Mouse (Mus musculus): ENCODE measurements around the gene Tns2. TPM values are rescaled to one million over a fixed set of nuclear protein-coding genes. Genes with fewer than 3 reads are reported as not detected.

Gene Tns2
- total and polyA plus RNA-seq, 3 experiments: 0.42 to 3.1 TPM; not detected in 1

DNA sequence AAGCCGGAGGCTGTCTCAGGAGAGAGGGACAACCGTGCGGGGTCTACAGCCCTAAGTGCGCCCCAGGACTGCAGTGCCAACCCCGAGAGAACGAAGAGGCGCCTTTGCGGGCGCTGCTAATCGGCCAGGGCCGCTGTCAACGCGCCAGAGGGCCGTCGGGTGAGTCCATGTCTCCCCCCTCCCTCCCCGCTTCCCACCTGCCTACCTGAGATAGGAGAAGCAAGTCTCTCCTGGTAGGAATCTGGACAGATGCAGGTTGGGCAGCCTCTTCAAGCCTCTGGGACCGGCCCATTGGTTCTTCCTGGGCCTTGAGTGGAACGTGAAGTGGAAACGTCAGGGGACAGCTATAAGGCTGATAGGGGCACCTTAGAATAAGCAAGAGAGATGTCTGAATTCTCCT, 44.5 kb downstream of the Tns2 start (continued):
- no peak for TF ChIP-seq NRF1 (IDR thresholded peaks at IDR 0.05; ENCODE audit: insufficient read depth, low read depth, low read length, poor library complexity, severe bottlenecking)

DNA sequence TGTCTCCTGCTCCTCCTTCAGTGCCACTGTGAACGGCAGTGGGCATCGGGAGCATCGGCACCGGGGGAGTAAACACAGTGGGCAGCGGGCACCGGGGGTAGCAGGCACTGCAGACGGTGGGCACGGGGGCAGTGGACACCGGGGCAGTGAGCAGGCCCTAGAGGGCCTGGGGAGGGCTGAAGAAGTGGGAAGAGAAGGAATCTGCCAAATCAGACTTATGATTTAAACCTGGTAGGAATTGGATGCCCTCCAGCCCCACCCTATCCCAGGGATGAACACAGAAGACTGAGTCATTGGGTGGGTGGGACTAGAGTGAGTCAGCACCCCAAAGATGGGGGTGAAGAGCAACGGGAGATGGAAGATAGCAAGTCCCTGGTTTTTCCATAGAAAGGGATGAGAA, 45.1 kb downstream of the Tns2 start:
- H3K27ac ChIP-seq (ENCODE audit: control insufficient read depth, low read depth, low read length): no peak overlapping the region
- peak; percentile 66 for DNase-seq (ENCODE audit: low read depth, low spot score)
- no peak overlapping the region for H3K4me3 ChIP-seq (ENCODE audit: control insufficient read depth in 1 of 2, insufficient read depth in 1 of 2, low read depth in 2 of 2, low read length in 2 of 2)
- no peak overlapping the region for H3K9ac ChIP-seq (ENCODE audit: control insufficient read depth, low read depth, low read length, poor library complexity, severe bottlenecking)
- H3K79me2 ChIP-seq (ENCODE audit: control insufficient read depth, insufficient read depth, low read length, poor library complexity): peaks cover 1% of the 10 kb centered on the region; the same call in 1 of the 2 replicates
- no peaks in the 10 kb centered on the region for H3K27me3 ChIP-seq (ENCODE audit: control insufficient read depth in 1 of 2, insufficient read depth in 2 of 2, low read length in 2 of 2)
- H3K36me3 ChIP-seq (ENCODE audit: control insufficient read depth in 1 of 2, insufficient read depth in 2 of 2, low read length in 2 of 2): peaks cover 0 to 21% of the 10 kb centered on the region in 2 experiments; a peak in 2 of 4 replicates
- no peak for TF ChIP-seq ZMIZ1 (IDR thresholded peaks at IDR 0.05; ENCODE audit: low read depth, low read length)
- TF ChIP-seq EP300 (IDR thresholded peaks at IDR 0.05; ENCODE audit: low read depth in 1 of 2, low read length in 2 of 2): peak; percentile 45 to 48; a peak in 3 of 4 replicates
- TF ChIP-seq JUND (IDR thresholded peaks at IDR 0.05; ENCODE audit: low read depth, low read length): peak; percentile 44; the same call in 1 of the 2 replicates
- TF ChIP-seq ETS1 (IDR thresholded peaks at IDR 0.05; ENCODE audit: low read depth, low read length): peak; percentile 70
- TF ChIP-seq RCOR1 (IDR thresholded peaks at IDR 0.05; ENCODE audit: low read depth, low read length): peak; percentile 74
- H3K4me1 ChIP-seq (ENCODE audit: control insufficient read depth in 1 of 2, insufficient read depth in 2 of 2, low read length in 2 of 2): peaks cover 10 to 22% of the 10 kb centered on the region in 2 experiments
- no peaks in the 10 kb centered on the region for H3K9me3 ChIP-seq (replicated peaks; ENCODE audit: insufficient read depth, low read length)

DNA sequence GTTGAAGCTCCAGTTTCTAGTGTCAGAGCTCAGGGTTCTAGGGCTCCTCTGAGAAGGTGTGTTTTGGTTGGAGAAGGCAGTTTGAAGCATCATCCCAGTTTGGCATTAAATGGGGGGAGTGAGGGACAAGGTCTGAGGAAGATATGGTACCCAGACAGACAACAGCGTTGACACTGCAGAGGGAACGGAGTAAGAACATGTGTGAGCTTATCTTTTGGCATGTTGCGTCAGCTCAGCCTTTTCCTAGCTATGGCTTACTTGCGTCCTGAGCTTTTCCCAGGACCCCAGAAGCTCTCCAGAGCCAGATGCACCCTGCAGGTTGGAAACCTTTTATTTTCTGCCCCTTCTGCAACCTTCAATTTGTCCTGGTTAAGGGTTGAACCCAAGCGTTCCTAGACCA, 45.9 kb downstream of the Tns2 start:
- Histone ChIP-seq H3K4me1 (ENCODE audit: control insufficient read depth in 1 of 2, insufficient read depth in 2 of 2, low read length in 2 of 2) (peaks cover 10 to 22% of the 10 kb centered on the region in 2 experiments), H3K79me2 (ENCODE audit: control insufficient read depth, insufficient read depth, low read length, poor library complexity) (peaks cover 7% of the 10 kb centered on the region; the same call in 1 of the 2 replicates), H3K27me3 (ENCODE audit: control insufficient read depth in 1 of 2, insufficient read depth in 2 of 2, low read length in 2 of 2) (no peaks in the 10 kb centered on the region), H3K36me3 (ENCODE audit: control insufficient read depth in 1 of 2, insufficient read depth in 2 of 2, low read length in 2 of 2) (peaks cover 0 to 21% of the 10 kb centered on the region in 2 experiments; a peak in 2 of 4 replicates), H3K4me3 (ENCODE audit: control insufficient read depth in 1 of 2, insufficient read depth in 1 of 2, low read depth in 2 of 2, low read length in 2 of 2) (no peak overlapping the region), H3K9ac (ENCODE audit: control insufficient read depth, low read depth, low read length, poor library complexity, severe bottlenecking) (peak overlapping the region; percentile 18), H3K9me3 (replicated peaks; ENCODE audit: insufficient read depth, low read length) (no peaks in the 10 kb centered on the region), H3K27ac (ENCODE audit: control insufficient read depth, low read depth, low read length) (peak overlapping the region; percentile 39)
- DNase-seq (ENCODE audit: low read depth, low spot score): peak; percentile 59
- TF ChIP-seq NELFE (IDR thresholded peaks at IDR 0.05; ENCODE audit: low read depth, low read length) (no peak), MYB (IDR thresholded peaks at IDR 0.05; ENCODE audit: low read depth, low read length) (no peak), ZKSCAN1 (IDR thresholded peaks at IDR 0.05; ENCODE audit: low read depth, low read length) (no peak), NRF1 (IDR thresholded peaks at IDR 0.05; ENCODE audit: insufficient read depth, low read depth, low read length, poor library complexity, severe bottlenecking) (no peak), MYC (IDR thresholded peaks at IDR 0.05; ENCODE audit: low read depth, low read length) (0 out of 2 replicates have a peak, but pooled peaks have one; percentile 25), USF1 (IDR thresholded peaks at IDR 0.05; ENCODE audit: low read depth, low read length) (no peak), BHLHE40 (IDR thresholded peaks at IDR 0.05; ENCODE audit: borderline replicate concordance, low read depth, low read length) (no peak), CTCF (IDR thresholded peaks at IDR 0.05 in 2 of 3, conservative IDR thresholded peaks at IDR 0.05 in 1 of 3; ENCODE audit: control insufficient read depth in 1 of 3, insufficient read depth in 1 of 3, low read depth in 2 of 3, low read length in 3 of 3, poor library complexity in 1 of 3, severe bottlenecking in 1 of 3) (no peak), ZMIZ1 (IDR thresholded peaks at IDR 0.05; ENCODE audit: low read depth, low read length) (no peak), RCOR1 (IDR thresholded peaks at IDR 0.05; ENCODE audit: low read depth, low read length) (no peak), TAL1 (IDR thresholded peaks at IDR 0.05; ENCODE audit: low read length) (no peak), GATA1 (IDR thresholded peaks at IDR 0.05; ENCODE audit: low read depth, low read length) (peak; percentile 43; the same call in 1 of the 2 replicates), TBP (IDR thresholded peaks at IDR 0.05; ENCODE audit: low read depth, low read length) (no peak), KAT2A (conservative IDR thresholded peaks at IDR 0.05; ENCODE audit: low read depth, low read length) (no peak), SMC3 (IDR thresholded peaks at IDR 0.05; ENCODE audit: low read depth, low read length) (no peak), HCFC1 (IDR thresholded peaks at IDR 0.05; ENCODE audit: low read depth, low read length) (no peak), USF2 (IDR thresholded peaks at IDR 0.05; ENCODE audit: borderline replicate concordance in 1 of 2, insufficient read depth in 1 of 2, low read depth in 1 of 2, low read length in 2 of 2) (no peak), ZC3H11A (IDR thresholded peaks at IDR 0.05; ENCODE audit: low read depth, low read length) (no peak), MXI1 (IDR thresholded peaks at IDR 0.05; ENCODE audit: low read depth, low read length) (peak; percentile 60), ELF1 (IDR thresholded peaks at IDR 0.05; ENCODE audit: low read depth, low read length) (no peak), MEF2A (IDR thresholded peaks at IDR 0.05; ENCODE audit: extremely low read depth, insufficient replicate concordance, low read depth, low read length, poor library complexity, severe bottlenecking) (no peak), TCF12 (IDR thresholded peaks at IDR 0.05; ENCODE audit: low read depth, low read length) (0 out of 2 replicates have a peak, but pooled peaks have one; percentile 7), MAZ (IDR thresholded peaks at IDR 0.05; ENCODE audit: low read depth, low read length) (no peak), SIN3A (IDR thresholded peaks at IDR 0.05; ENCODE audit: low read length) (no peak), UBTF (IDR thresholded peaks at IDR 0.05; ENCODE audit: borderline replicate concordance, insufficient read depth, low read depth, low read length) (no peak)

Data from MEL (cell line).